In genomic region chr4:22564532-22564931, GRCm38 (mm10) we compare ENCODE assay signal across 11 mouse cellular contexts.
DNase-seq lines count a peak whose midpoint lies in the region; ATAC-seq and TF ChIP-seq lines count a peak whose summit lies in the region.
"Had no signal": no experiment of that assay in that cellular context is flagged by ENCODE, and none has a peak within 500 bp of the region (broad histone marks: within the 10 kb centered on the region; RNA-seq: fewer than 3 reads in every experiment).

No protein-coding gene starts in this region.

- no peaks in the 10 kb centered on the region for H3K9me3 ChIP-seq in limb, embryonic 13.5 days
- no peaks in the 10 kb centered on the region for H3K9me3 ChIP-seq in kidney, embryonic 15.5 days (replicated peaks)

- 0 out of 2 replicates have a peak, but pooled peaks have one; percentile 8 for ATAC-seq in limb, embryonic 13.5 days (ENCODE audit: low FRiP score, low read depth)
- no peak for ATAC-seq in kidney, embryonic 15.5 days (replicated peaks; ENCODE audit: low FRiP score)
- ATAC-seq: lung, postnatal 0 days had no signal

- no peaks in the 10 kb centered on the region for H3K4me1 ChIP-seq in cerebellum, adult 2 months (ENCODE audit: control insufficient read depth, insufficient read depth, low read length)
- H3K4me1 ChIP-seq in limb, embryonic 13.5 days, result peaks cover 16% of the 10 kb centered on the region
- no peaks in the 10 kb centered on the region for H3K4me1 ChIP-seq in kidney, embryonic 15.5 days

- H3K4me2 ChIP-seq in limb, embryonic 13.5 days (replicated peaks), result 0 out of 2 replicates have a peak overlapping the region, but pooled peaks have one; percentile 3
- no peak overlapping the region for H3K4me2 ChIP-seq in kidney, embryonic 15.5 days

- no peak overlapping the region for H3K27ac ChIP-seq in cerebellum, adult 2 months (ENCODE audit: insufficient read depth, low read length)
- H3K27ac ChIP-seq in limb, embryonic 13.5 days, result no peak overlapping the region; the same call in 1 of the 2 replicates
- H3K27ac ChIP-seq in kidney, embryonic 15.5 days, result no peak overlapping the region

- TF ChIP-seq CTCF in cerebellum, adult 2 months (IDR thresholded peaks at IDR 0.05; ENCODE audit: borderline replicate concordance, insufficient read depth, low read depth, low read length), result no peak

- H3K27me3 ChIP-seq in cerebellum, adult 2 months (ENCODE audit: control insufficient read depth, insufficient read depth, low read length), result no peaks in the 10 kb centered on the region
- no peaks in the 10 kb centered on the region for H3K27me3 ChIP-seq in limb, embryonic 13.5 days
- no peaks in the 10 kb centered on the region for H3K27me3 ChIP-seq in kidney, embryonic 15.5 days

- H3K36me3 ChIP-seq in limb, embryonic 13.5 days, result no peaks in the 10 kb centered on the region
- H3K36me3 ChIP-seq in kidney, embryonic 15.5 days, result no peaks in the 10 kb centered on the region

- WGBS in cerebellum, adult 2 months, result 10% methylated on average over 10 of the region's 10 CpGs
- WGBS in limb, embryonic 13.5 days, result 54% methylated on average over 10 of the region's 10 CpGs
- WGBS in kidney, embryonic 15.5 days, result 39% methylated on average over 10 of the region's 10 CpGs

- no peak overlapping the region for H3K4me3 ChIP-seq in cerebellum, adult 2 months (replicated peaks; ENCODE audit: insufficient read depth, low read depth, low read length)
- no peak overlapping the region for H3K4me3 ChIP-seq in limb, embryonic 13.5 days
- H3K4me3 ChIP-seq in kidney, embryonic 15.5 days (replicated peaks), result no peak overlapping the region
- H3K4me3 ChIP-seq: myocyte had no signal

- DNase-seq in cerebellum, postnatal 14 days, result peak; percentile 1 to 4
- DNase-seq in cerebellum, adult 2 months, result no peak
- peak; percentile 36 to 44 for DNase-seq in right cerebral cortex, postnatal 10 days (ENCODE audit: low spot score in 2 of 2)
- DNase-seq in right cerebral cortex, postnatal 14 days, result no peak
- DNase-seq in retina, postnatal 1 day, result peak; percentile 99
- no peak for DNase-seq in adrenal gland, postnatal 10 days
- DNase-seq: liver had no signal

- no peak for TF ChIP-seq POLR2A in cerebellum, adult 2 months (IDR thresholded peaks at IDR 0.05; ENCODE audit: borderline replicate concordance, insufficient read depth, low read length)

- no peak overlapping the region for H3K9ac ChIP-seq in limb, embryonic 13.5 days
- no peak overlapping the region for H3K9ac ChIP-seq in kidney, embryonic 15.5 days

Comparison
In these comparisons a context has a peak if more than half of its experiments do, and no peak if none do; other contexts are left out.
1. DNase-seq: peak in cerebellum, postnatal 14 days (2 of 2), right cerebral cortex, postnatal 10 days (2 of 2) and retina, postnatal 1 day (single experiment); none in cerebellum, adult 2 months (0 of 2), right cerebral cortex, postnatal 14 days (single experiment) and adrenal gland, postnatal 10 days (single experiment).